Mouse (Mus musculus): Measurements from ENCODE around the gene Ppa2. TPM values are rescaled to one million over a fixed set of nuclear protein-coding genes. Genes with fewer than 3 reads are reported as not detected.

The Ppa2 gene
- polyA plus RNA-seq, 1 experiment from 2014 or later = 85.8 TPM

GRCm38 (mm10) chr3:133348847-133349246 lies 38.9 kb downstream of the Ppa2 start:
- Histone ChIP-seq H3K27ac (replicated peaks; ENCODE audit: low read depth, low read length) (no peak overlapping the region), H3K27me3 (ENCODE audit: control insufficient read depth, insufficient read depth, low read length) (no peaks in the 10 kb centered on the region), H3K4me3 (ENCODE audit: low read depth, low read length) (no peak overlapping the region), H3K9me3 (ENCODE audit: control insufficient read depth, low read length) (no peaks in the 10 kb centered on the region), H3K36me3 (ENCODE audit: control insufficient read depth, insufficient read depth, low read length) (no peaks in the 10 kb centered on the region), H3K9ac (ENCODE audit: low read length) (no peak overlapping the region), H3K4me1 (ENCODE audit: control insufficient read depth, insufficient read depth, low read length) (no peaks in the 10 kb centered on the region), H3K4me2 (ENCODE audit: low read depth, severe bottlenecking) (no peak overlapping the region)
- WGBS = 100% methylated on average over 2 of the region's 2 CpGs
- no peak for ATAC-seq (ENCODE audit: insufficient number of reproducible peaks, low FRiP score, low TSS enrichment, low read depth)
- no peak for DNase-seq (ENCODE audit: low spot score)

GRCm38 (mm10) chr3:133357426-133357974 lies 47.6 kb downstream of the Ppa2 start:
- no peak for ATAC-seq (ENCODE audit: insufficient number of reproducible peaks, low FRiP score, low TSS enrichment, low read depth)
- 22% methylated on average over 6 of the region's 6 CpGs for WGBS
- H3K27ac ChIP-seq (replicated peaks; ENCODE audit: low read depth, low read length) = 0 out of 2 replicates have a peak overlapping the region, but pooled peaks have one; percentile 4

GRCm38 (mm10) chr3:133357977-133358376 lies 48.1 kb downstream of the Ppa2 start:
- no peak for DNase-seq (ENCODE audit: low spot score)
- Histone ChIP-seq H3K9ac (ENCODE audit: low read length) (no peak overlapping the region), H3K27ac (replicated peaks; ENCODE audit: low read depth, low read length) (no peak overlapping the region), H3K27me3 (ENCODE audit: control insufficient read depth, insufficient read depth, low read length) (no peaks in the 10 kb centered on the region), H3K4me2 (ENCODE audit: low read depth, severe bottlenecking) (no peak overlapping the region), H3K9me3 (ENCODE audit: control insufficient read depth, low read length) (no peaks in the 10 kb centered on the region), H3K4me1 (ENCODE audit: control insufficient read depth, insufficient read depth, low read length) (0 out of 2 replicates have a peak, but pooled peaks cover 5% of the 10 kb centered on the region), H3K4me3 (ENCODE audit: low read depth, low read length) (no peak overlapping the region), H3K36me3 (ENCODE audit: control insufficient read depth, insufficient read depth, low read length) (no peaks in the 10 kb centered on the region)
- ATAC-seq (ENCODE audit: insufficient number of reproducible peaks, low FRiP score, low TSS enrichment, low read depth) = no peak

More at GRCm38 (mm10) chr3:133357426-133357974, 47.6 kb downstream of the Ppa2 start:
- Histone ChIP-seq H3K4me3 (ENCODE audit: low read depth, low read length) (no peak overlapping the region), H3K27me3 (ENCODE audit: control insufficient read depth, insufficient read depth, low read length) (no peaks in the 10 kb centered on the region), H3K4me2 (ENCODE audit: low read depth, severe bottlenecking) (no peak overlapping the region), H3K4me1 (ENCODE audit: control insufficient read depth, insufficient read depth, low read length) (0 out of 2 replicates have a peak, but pooled peaks cover 5% of the 10 kb centered on the region), H3K36me3 (ENCODE audit: control insufficient read depth, insufficient read depth, low read length) (no peaks in the 10 kb centered on the region), H3K9me3 (ENCODE audit: control insufficient read depth, low read length) (no peaks in the 10 kb centered on the region), H3K9ac (ENCODE audit: low read length) (no peak overlapping the region)
- peak; percentile 49 for DNase-seq (ENCODE audit: low spot score)

- Histone ChIP-seq H3K4me1 (ENCODE audit: control insufficient read depth, insufficient read depth, low read length) (peaks cover 7% of the 10 kb centered on the region; the same call in 1 of the 2 replicates), H3K27ac (replicated peaks; ENCODE audit: low read depth, low read length) (no peak overlapping the region), H3K36me3 (ENCODE audit: control insufficient read depth, insufficient read depth, low read length) (no peaks in the 10 kb centered on the region), H3K9ac (ENCODE audit: low read length) (no peak overlapping the region), H3K4me2 (ENCODE audit: low read depth, severe bottlenecking) (no peak overlapping the region), H3K4me3 (ENCODE audit: low read depth, low read length) (no peak overlapping the region), H3K9me3 (ENCODE audit: control insufficient read depth, low read length) (no peaks in the 10 kb centered on the region), H3K27me3 (ENCODE audit: control insufficient read depth, insufficient read depth, low read length) (no peaks in the 10 kb centered on the region)
- DNase-seq (ENCODE audit: low spot score) (no peak), ATAC-seq (ENCODE audit: insufficient number of reproducible peaks, low FRiP score, low TSS enrichment, low read depth) (no peak)
- 75% methylated on average over 1 of the region's 1 CpGs for WGBS
Measured at GRCm38 (mm10) chr3:133361406-133361805, 51.5 kb downstream of the Ppa2 start.

- Histone ChIP-seq H3K4me2 (ENCODE audit: low read depth, severe bottlenecking) (no peak overlapping the region), H3K9ac (ENCODE audit: low read length) (no peak overlapping the region), H3K36me3 (ENCODE audit: control insufficient read depth, insufficient read depth, low read length) (no peaks in the 10 kb centered on the region), H3K9me3 (ENCODE audit: control insufficient read depth, low read length) (no peaks in the 10 kb centered on the region), H3K4me1 (ENCODE audit: control insufficient read depth, insufficient read depth, low read length) (peaks cover 2% of the 10 kb centered on the region; the same call in 1 of the 2 replicates), H3K27me3 (ENCODE audit: control insufficient read depth, insufficient read depth, low read length) (no peaks in the 10 kb centered on the region), H3K4me3 (ENCODE audit: low read depth, low read length) (no peak overlapping the region), H3K27ac (replicated peaks; ENCODE audit: low read depth, low read length) (no peak overlapping the region)
- 69% methylated on average over 3 of the region's 3 CpGs for WGBS
- no peak for DNase-seq (ENCODE audit: low spot score)
- ATAC-seq (ENCODE audit: insufficient number of reproducible peaks, low FRiP score, low TSS enrichment, low read depth) = 0 out of 2 replicates have a peak, but pooled peaks have one; percentile 46
Measured at GRCm38 (mm10) chr3:133364138-133364537, 54.2 kb downstream of the Ppa2 start.

GRCm38 (mm10) chr3:133366096-133366495 lies 56.2 kb downstream of the Ppa2 start:
- no peaks in the 10 kb centered on the region for H3K9me3 ChIP-seq (ENCODE audit: control insufficient read depth, low read length)
- H3K4me1 ChIP-seq (ENCODE audit: control insufficient read depth, insufficient read depth, low read length) = peaks cover 2% of the 10 kb centered on the region; the same call in 1 of the 2 replicates
- DNase-seq (ENCODE audit: low spot score) (no peak), ATAC-seq (ENCODE audit: insufficient number of reproducible peaks, low FRiP score, low TSS enrichment, low read depth) (0 out of 2 replicates have a peak, but pooled peaks have one; percentile 18)
- no peak overlapping the region for H3K4me2 ChIP-seq (ENCODE audit: low read depth, severe bottlenecking)
- H3K36me3 ChIP-seq (ENCODE audit: control insufficient read depth, insufficient read depth, low read length) = no peaks in the 10 kb centered on the region
- H3K4me3 ChIP-seq (ENCODE audit: low read depth, low read length) = no peak overlapping the region
- 82% methylated on average over 9 of the region's 9 CpGs for WGBS
- no peaks in the 10 kb centered on the region for H3K27me3 ChIP-seq (ENCODE audit: control insufficient read depth, insufficient read depth, low read length)
- H3K9ac ChIP-seq (ENCODE audit: low read length) = no peak overlapping the region
- H3K27ac ChIP-seq (replicated peaks; ENCODE audit: low read depth, low read length) = no peak overlapping the region

- no peaks in the 10 kb centered on the region for H3K4me1 ChIP-seq (ENCODE audit: control insufficient read depth, insufficient read depth, low read length)
- H3K36me3 ChIP-seq (ENCODE audit: control insufficient read depth, insufficient read depth, low read length) = 0 out of 2 replicates have a peak, but pooled peaks cover 2% of the 10 kb centered on the region
Measured at GRCm38 (mm10) chr3:133378174-133378573, 68.3 kb downstream of the Ppa2 start.

GRCm38 (mm10) chr3:133379997-133380396 lies 70.1 kb downstream of the Ppa2 start:
- H3K36me3 ChIP-seq (ENCODE audit: control insufficient read depth, insufficient read depth, low read length) = 0 out of 2 replicates have a peak, but pooled peaks cover 2% of the 10 kb centered on the region
- H3K9ac ChIP-seq (ENCODE audit: low read length) = no peak overlapping the region
- H3K9me3 ChIP-seq (ENCODE audit: control insufficient read depth, low read length) = no peaks in the 10 kb centered on the region; the same call in 1 of the 2 replicates
- no peaks in the 10 kb centered on the region for H3K27me3 ChIP-seq (ENCODE audit: control insufficient read depth, insufficient read depth, low read length)
- H3K4me3 ChIP-seq (ENCODE audit: low read depth, low read length) = no peak overlapping the region
- WGBS = 95% methylated on average over 1 of the region's 1 CpGs
- H3K27ac ChIP-seq (replicated peaks; ENCODE audit: low read depth, low read length) = no peak overlapping the region
- ATAC-seq (ENCODE audit: insufficient number of reproducible peaks, low FRiP score, low TSS enrichment, low read depth) (no peak), DNase-seq (ENCODE audit: low spot score) (no peak)
- H3K4me2 ChIP-seq (ENCODE audit: low read depth, severe bottlenecking) = no peak overlapping the region
- no peaks in the 10 kb centered on the region for H3K4me1 ChIP-seq (ENCODE audit: control insufficient read depth, insufficient read depth, low read length)

More at GRCm38 (mm10) chr3:133378174-133378573, 68.3 kb downstream of the Ppa2 start:
- no peaks in the 10 kb centered on the region; the same call in 1 of the 2 replicates for H3K9me3 ChIP-seq (ENCODE audit: control insufficient read depth, low read length)
- H3K4me2 ChIP-seq (ENCODE audit: low read depth, severe bottlenecking) = no peak overlapping the region
- no peak overlapping the region for H3K4me3 ChIP-seq (ENCODE audit: low read depth, low read length)
- no peaks in the 10 kb centered on the region for H3K27me3 ChIP-seq (ENCODE audit: control insufficient read depth, insufficient read depth, low read length)
- DNase-seq (ENCODE audit: low spot score) (no peak), ATAC-seq (ENCODE audit: insufficient number of reproducible peaks, low FRiP score, low TSS enrichment, low read depth) (no peak)
- H3K27ac ChIP-seq (replicated peaks; ENCODE audit: low read depth, low read length) = no peak overlapping the region
- H3K9ac ChIP-seq (ENCODE audit: low read length) = no peak overlapping the region

Measured in limb, embryonic 11.5 days (tissue).